Mouse (Mus musculus): ENCODE measurements around the gene Plekhh3. TPM values are rescaled to one million over a fixed set of nuclear protein-coding genes. Genes with fewer than 3 reads are reported as not detected.

Gene Plekhh3
- 1.0 and 1.1 TPM in 2 replicates for polyA plus RNA-seq (2015; fragmentation: Nextera tagmentation; extraction: Ambion mirVana)

DNA sequence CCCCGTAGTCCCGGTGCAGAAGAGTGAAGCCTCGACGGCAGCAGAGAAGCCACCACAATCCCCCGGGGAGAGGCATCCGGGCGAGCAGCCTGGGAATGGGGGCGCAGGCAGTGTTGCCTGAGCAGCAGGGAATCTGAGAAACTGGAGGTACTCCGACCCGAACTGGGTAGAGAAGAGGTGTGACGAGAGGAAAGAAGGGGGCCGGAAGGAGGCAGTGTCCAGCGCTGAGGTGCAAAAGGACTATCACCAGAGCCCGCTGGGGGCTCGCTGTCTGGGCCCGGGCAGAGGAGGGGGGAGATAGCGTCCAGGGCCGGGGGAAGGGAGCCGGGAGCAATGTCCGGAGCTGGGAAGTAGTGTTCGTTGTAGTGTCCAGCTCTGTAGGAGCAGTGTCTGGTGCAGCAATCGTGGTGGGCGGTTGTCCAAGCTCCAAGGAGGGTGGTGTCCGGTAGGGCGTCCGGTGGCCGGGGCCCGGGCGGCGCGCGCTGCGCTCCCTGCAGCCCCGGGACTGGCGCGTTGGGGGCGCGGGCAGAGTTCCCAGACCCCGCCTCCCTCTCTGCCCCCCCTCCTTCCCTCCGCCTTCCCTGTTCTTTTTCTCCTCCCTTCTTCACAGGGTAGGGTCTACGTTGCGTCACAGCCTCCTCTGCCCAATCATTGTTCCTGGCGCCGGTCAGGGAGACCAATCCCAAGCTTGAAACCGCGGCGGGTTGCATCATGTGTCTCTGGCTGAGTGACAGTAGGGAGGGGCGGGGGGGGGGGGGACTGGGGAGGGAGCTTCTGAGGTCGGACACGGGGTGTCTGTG, at the start of gene Plekhh3:
Plekhh3 (minus strand) TSS at position 541 of the 800 bp plus-strand sequence.
- peaks cover 100% of the 10 kb centered on the region for H3K27me3 ChIP-seq

DNA sequence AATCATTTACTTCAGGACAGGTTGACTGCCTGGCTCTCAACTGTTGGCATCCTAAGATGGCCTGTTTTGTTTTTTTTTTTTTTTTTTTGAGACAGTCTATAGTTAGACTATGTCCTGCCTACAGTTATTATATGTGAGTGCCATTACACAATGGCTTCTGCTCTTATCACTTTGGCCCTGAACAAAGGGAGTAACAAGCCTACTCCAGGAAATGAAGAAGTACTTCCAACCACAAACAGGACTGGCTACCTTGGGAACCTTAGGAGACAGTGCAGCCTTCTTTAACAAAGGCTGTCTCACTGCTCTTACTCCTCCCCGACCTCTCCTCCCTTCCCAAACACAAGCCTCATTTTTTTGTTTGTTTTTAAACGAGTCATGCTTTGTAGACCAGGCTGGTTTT, 49.7 kb upstream of the Plekhh3 start:
- DNase-seq (no peak), ATAC-seq (ENCODE audit: low read depth) (no peak)
- Histone ChIP-seq H3K36me3 (no peaks in the 10 kb centered on the region), H3K4me2 (no peak overlapping the region), H3K27me3 (no peaks in the 10 kb centered on the region), H3K4me1 (replicated peaks) (peaks cover 26% of the 10 kb centered on the region), H3K27ac (no peak overlapping the region), H3K9ac (no peak overlapping the region), H3K4me3 (replicated peaks) (no peak overlapping the region), H3K9me3 (replicated peaks) (no peaks in the 10 kb centered on the region)
- WGBS (ENCODE audit: insufficient replicate concordance): 27% methylated on average over 2 of the region's 2 CpGs

More for the DNA sequence above, at the start of gene Plekhh3:
- peak; percentile 78 for ATAC-seq (ENCODE audit: low read depth)
- H3K4me1 ChIP-seq (replicated peaks): peaks cover 74% of the 10 kb centered on the region
- H3K27ac ChIP-seq: peak within 1 kb of the TSS; percentile 11
- H3K9ac ChIP-seq: peak within 1 kb of the TSS; percentile 52
- H3K36me3 ChIP-seq: peaks cover 13% of the 10 kb centered on the region; the same call in 1 of the 2 replicates
- H3K4me2 ChIP-seq: peak within 1 kb of the TSS; percentile 72
- peak within 1 kb of the TSS; percentile 58 for H3K4me3 ChIP-seq (replicated peaks)
- H3K9me3 ChIP-seq (replicated peaks): no peaks in the 10 kb centered on the region
- DNase-seq: peak; percentile 84
- WGBS (ENCODE audit: insufficient replicate concordance): under 1% methylated on average over 40 of the region's 50 CpGs

- 56% methylated on average over 10 of the region's 10 CpGs for WGBS (ENCODE audit: insufficient replicate concordance)
- Histone ChIP-seq H3K4me3 (replicated peaks) (no peak overlapping the region), H3K4me1 (replicated peaks) (peaks cover 6% of the 10 kb centered on the region; the same call in 1 of the 2 replicates), H3K9me3 (replicated peaks) (no peaks in the 10 kb centered on the region), H3K4me2 (no peak overlapping the region), H3K27me3 (no peaks in the 10 kb centered on the region), H3K9ac (no peak overlapping the region), H3K36me3 (peaks cover 10% of the 10 kb centered on the region; the same call in 1 of the 2 replicates), H3K27ac (no peak overlapping the region)
- DNase-seq: no peak
- no peak for ATAC-seq (ENCODE audit: low read depth)
These were observed 47.4 kb upstream of the Plekhh3 start for GRCm38 (mm10) chr11:101218436-101219055.

DNA sequence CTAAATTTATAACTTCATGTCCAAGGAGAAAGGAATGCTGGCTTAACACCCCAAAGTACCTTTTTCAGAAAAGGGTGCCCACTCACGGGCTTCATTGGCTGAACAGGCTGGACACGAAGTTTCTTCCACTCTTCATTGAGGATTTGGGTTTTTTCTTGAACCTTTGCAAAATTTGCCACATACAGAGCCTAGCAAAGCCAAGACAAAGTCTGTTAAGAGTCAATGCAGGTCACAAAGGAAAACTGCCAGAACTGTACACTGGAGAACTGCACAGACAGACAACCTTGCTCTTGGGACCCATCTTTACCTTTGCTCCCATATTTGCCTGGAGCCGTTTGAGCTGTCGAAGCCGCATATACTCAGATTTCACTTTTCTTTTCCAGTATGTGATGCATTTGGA, 45.8 kb upstream of the Plekhh3 start:
- ATAC-seq (ENCODE audit: low read depth) (no peak), DNase-seq (no peak)
- Histone ChIP-seq H3K27me3 (no peaks in the 10 kb centered on the region), H3K27ac (no peak overlapping the region), H3K36me3 (peaks cover 22% of the 10 kb centered on the region), H3K4me3 (replicated peaks) (no peak overlapping the region), H3K9me3 (replicated peaks) (no peaks in the 10 kb centered on the region), H3K4me2 (no peak overlapping the region), H3K9ac (no peak overlapping the region), H3K4me1 (replicated peaks) (peaks cover 6% of the 10 kb centered on the region; the same call in 1 of the 2 replicates)
- WGBS (ENCODE audit: insufficient replicate concordance): 80% methylated on average over 5 of the region's 5 CpGs

DNA sequence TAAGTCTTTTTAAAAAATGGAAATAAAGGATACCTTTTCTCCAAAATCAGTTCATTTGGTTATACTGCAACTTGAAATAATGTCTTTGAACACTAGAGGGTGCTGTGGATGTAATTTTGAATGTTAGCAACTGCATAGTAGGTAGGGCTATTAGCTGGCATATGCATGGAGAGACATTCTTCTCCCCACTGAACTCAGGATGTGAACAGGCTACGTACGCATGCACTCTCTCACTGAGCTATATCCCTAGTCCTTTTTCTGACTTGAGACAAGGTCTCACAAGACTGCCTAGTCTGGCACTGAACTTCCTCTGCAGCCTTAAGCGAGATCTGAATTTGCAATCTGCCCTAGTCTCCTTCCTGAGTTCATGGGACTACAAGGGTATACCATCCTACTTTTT, 40.8 kb upstream of the Plekhh3 start:
- H3K9me3 ChIP-seq (replicated peaks): no peaks in the 10 kb centered on the region
- no peak overlapping the region for H3K4me2 ChIP-seq
- DNase-seq (peak; percentile 29), ATAC-seq (ENCODE audit: low read depth) (0 out of 2 replicates have a peak, but pooled peaks have one; percentile 47)
- H3K9ac ChIP-seq: no peak overlapping the region
- no peak overlapping the region for H3K27ac ChIP-seq
- H3K4me3 ChIP-seq (replicated peaks): no peak overlapping the region
- peaks cover 51% of the 10 kb centered on the region for H3K36me3 ChIP-seq
- no peaks in the 10 kb centered on the region for H3K27me3 ChIP-seq
- WGBS (ENCODE audit: insufficient replicate concordance): 50% methylated on average over 3 of the region's 3 CpGs
- H3K4me1 ChIP-seq (replicated peaks): no peaks in the 10 kb centered on the region

DNA sequence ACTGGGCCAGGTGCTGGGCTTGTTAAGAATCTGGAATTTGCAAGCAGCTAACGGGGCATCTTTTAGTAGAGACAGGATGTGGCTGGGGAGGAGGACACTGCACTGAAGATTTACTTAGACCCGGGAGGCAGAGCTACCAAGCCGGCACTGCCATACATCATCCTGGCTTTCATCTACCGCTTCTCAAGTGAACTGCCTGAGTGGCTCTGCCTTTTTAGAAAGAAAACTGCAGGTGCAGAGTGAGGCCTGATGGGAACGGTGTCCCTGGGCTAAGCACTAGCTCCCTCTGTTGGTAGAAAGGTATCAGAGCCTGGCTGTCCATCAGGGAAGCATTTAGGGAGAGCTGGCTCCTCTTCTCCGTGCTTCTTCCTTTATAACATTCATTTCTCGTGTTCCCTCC, 29.8 kb upstream of the Plekhh3 start:
- WGBS (ENCODE audit: insufficient replicate concordance): 32% methylated on average over 7 of the region's 7 CpGs
- H3K27ac ChIP-seq: no peak overlapping the region
- H3K4me2 ChIP-seq: no peak overlapping the region
- no peaks in the 10 kb centered on the region for H3K9me3 ChIP-seq (replicated peaks)
- DNase-seq (no peak), ATAC-seq (ENCODE audit: low read depth) (no peak)
- no peak overlapping the region for H3K4me3 ChIP-seq (replicated peaks)
- H3K36me3 ChIP-seq: peaks cover 63% of the 10 kb centered on the region
- H3K27me3 ChIP-seq: no peaks in the 10 kb centered on the region
- H3K9ac ChIP-seq: no peak overlapping the region
- peaks cover 25% of the 10 kb centered on the region for H3K4me1 ChIP-seq (replicated peaks)

DNA sequence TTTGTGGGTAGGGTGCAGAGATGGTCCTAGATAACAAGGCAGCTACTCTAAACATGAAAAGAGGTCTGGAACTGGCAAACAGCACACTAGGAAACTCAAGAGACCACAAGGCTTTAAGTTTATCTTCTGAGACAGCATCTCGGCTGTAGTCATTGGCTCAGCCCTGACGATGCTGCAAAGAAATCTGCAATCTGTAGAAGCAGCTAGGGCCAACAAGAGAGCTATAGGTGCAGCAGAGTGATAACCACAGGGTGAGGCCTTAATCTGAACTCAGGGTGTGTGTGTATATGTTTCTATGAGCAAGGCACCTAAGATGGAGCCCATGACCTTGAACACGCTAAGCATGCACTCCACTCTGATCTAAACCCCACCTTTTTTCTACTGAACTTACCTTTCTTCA, 28.4 kb upstream of the Plekhh3 start:
- no peaks in the 10 kb centered on the region for H3K27me3 ChIP-seq
- H3K27ac ChIP-seq: 0 out of 2 replicates have a peak overlapping the region, but pooled peaks have one; percentile 18
- H3K36me3 ChIP-seq: peaks cover 60% of the 10 kb centered on the region
- 41% methylated on average over 3 of the region's 3 CpGs for WGBS (ENCODE audit: insufficient replicate concordance)
- no peak overlapping the region for H3K4me2 ChIP-seq
- ATAC-seq (ENCODE audit: low read depth) (peak; percentile 91), DNase-seq (peak; percentile 31)
- H3K9ac ChIP-seq: peak overlapping the region; percentile 26; the same call in 1 of the 2 replicates
- peaks cover 25% of the 10 kb centered on the region for H3K4me1 ChIP-seq (replicated peaks)
- H3K9me3 ChIP-seq (replicated peaks): no peaks in the 10 kb centered on the region
- no peak overlapping the region for H3K4me3 ChIP-seq (replicated peaks)

- H3K4me3 ChIP-seq (replicated peaks): no peak overlapping the region
- H3K4me2 ChIP-seq: no peak overlapping the region
- H3K27me3 ChIP-seq: no peaks in the 10 kb centered on the region
- H3K36me3 ChIP-seq: peaks cover 53% of the 10 kb centered on the region
- DNase-seq (no peak), ATAC-seq (ENCODE audit: low read depth) (no peak)
- peaks cover 35% of the 10 kb centered on the region for H3K4me1 ChIP-seq (replicated peaks)
- no peak overlapping the region for H3K9ac ChIP-seq
- H3K9me3 ChIP-seq (replicated peaks): no peaks in the 10 kb centered on the region
- no peak overlapping the region for H3K27ac ChIP-seq
- 77% methylated on average over 8 of the region's 8 CpGs for WGBS (ENCODE audit: insufficient replicate concordance)
These were observed 25.0 kb upstream of the Plekhh3 start for GRCm38 (mm10) chr11:101196175-101196574.

DNA sequence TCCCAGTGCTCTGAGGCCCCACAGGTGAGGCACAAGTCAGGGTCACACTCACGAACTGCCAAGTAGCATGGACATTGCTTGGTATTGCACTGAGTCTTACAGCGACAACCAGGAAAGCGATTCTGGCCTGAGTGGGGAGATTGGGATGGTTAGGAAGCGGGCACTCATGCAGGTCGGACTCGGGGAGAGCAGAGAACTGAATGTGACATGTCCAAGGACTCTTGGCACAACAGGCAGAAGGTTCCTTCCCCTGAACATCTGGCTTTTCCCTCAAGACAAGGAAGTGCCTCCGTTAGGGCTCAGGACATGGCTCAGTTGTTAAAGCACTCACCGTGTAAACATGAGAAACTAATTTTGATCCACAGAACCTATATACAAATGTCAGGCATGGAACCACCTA, 24.4 kb upstream of the Plekhh3 start:
- peaks cover 48% of the 10 kb centered on the region for H3K36me3 ChIP-seq

DNA sequence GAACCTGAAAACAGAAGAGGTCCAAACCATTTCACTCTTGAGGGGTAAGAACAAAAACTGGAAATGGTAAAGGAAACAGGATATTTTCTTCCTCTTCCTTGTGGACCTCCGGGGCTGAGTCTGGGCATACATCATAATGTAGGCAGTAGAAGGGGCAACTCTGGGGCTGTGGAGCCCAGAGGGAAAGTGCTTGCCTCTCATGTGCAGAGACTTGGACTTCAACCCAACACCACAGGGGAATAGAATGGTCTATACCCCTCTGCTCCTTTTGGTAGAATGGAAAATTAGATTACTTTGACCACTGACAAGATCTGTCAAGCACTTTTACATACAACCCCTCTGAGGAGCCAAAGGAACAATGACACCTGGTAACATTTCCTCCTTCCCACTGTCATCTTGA, 23.9 kb upstream of the Plekhh3 start:
- ATAC-seq (ENCODE audit: low read depth): no peak
- Histone ChIP-seq H3K4me1 (replicated peaks) (peaks cover 39% of the 10 kb centered on the region), H3K4me3 (replicated peaks) (no peak overlapping the region), H3K27me3 (no peaks in the 10 kb centered on the region), H3K27ac (no peak overlapping the region), H3K4me2 (no peak overlapping the region), H3K9ac (no peak overlapping the region), H3K36me3 (peaks cover 44% of the 10 kb centered on the region), H3K9me3 (replicated peaks) (no peaks in the 10 kb centered on the region)
- 36% methylated on average over 1 of the region's 1 CpGs for WGBS (ENCODE audit: insufficient replicate concordance)
- no peak for DNase-seq

More for the DNA sequence above, 24.4 kb upstream of the Plekhh3 start:
- WGBS (ENCODE audit: insufficient replicate concordance): 75% methylated on average over 8 of the region's 8 CpGs
- Histone ChIP-seq H3K9ac (no peak overlapping the region), H3K27ac (no peak overlapping the region), H3K4me3 (replicated peaks) (no peak overlapping the region), H3K4me2 (no peak overlapping the region), H3K9me3 (replicated peaks) (no peaks in the 10 kb centered on the region), H3K4me1 (replicated peaks) (peaks cover 36% of the 10 kb centered on the region), H3K27me3 (no peaks in the 10 kb centered on the region)
- DNase-seq: no peak
- no peak for ATAC-seq (ENCODE audit: low read depth)

DNA sequence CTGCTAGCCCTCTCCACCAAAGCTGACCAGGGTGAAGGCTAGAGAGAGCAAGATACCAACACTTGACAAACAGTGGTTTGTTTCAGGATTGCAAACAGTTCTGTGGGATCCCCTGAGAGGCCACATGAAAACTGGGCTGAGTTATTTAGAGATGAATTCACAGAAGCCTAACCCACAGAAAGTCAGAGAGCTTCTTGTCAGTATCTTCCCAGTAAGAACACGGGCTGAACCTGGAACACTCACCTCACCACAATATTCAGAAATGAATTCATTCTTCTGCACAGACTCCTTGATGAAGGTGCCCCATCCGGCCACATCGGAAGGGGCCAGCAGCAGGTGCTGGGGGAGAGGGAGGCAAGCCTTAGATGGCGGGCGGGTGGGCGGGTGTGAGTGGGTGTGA, 23.5 kb upstream of the Plekhh3 start:
- H3K27me3 ChIP-seq: no peaks in the 10 kb centered on the region
- WGBS (ENCODE audit: insufficient replicate concordance): 64% methylated on average over 6 of the region's 6 CpGs
- no peak overlapping the region for H3K27ac ChIP-seq
- no peak overlapping the region for H3K4me3 ChIP-seq (replicated peaks)
- no peak overlapping the region for H3K4me2 ChIP-seq
- peaks cover 39% of the 10 kb centered on the region for H3K36me3 ChIP-seq
- H3K9me3 ChIP-seq (replicated peaks): no peaks in the 10 kb centered on the region
- H3K4me1 ChIP-seq (replicated peaks): peaks cover 39% of the 10 kb centered on the region
- H3K9ac ChIP-seq: 0 out of 2 replicates have a peak overlapping the region, but pooled peaks have one; percentile 8
- DNase-seq: no peak
- ATAC-seq (ENCODE audit: low read depth): no peak

Data from liver, embryonic 13.5 days (tissue).